Mouse (Mus musculus) lung, adult 2 months (tissue): Measurements from ENCODE around the gene Depdc1b.

Experiments used
- CTCF ChIP-seq: fragments of 200-500 bp; IDR thresholded peaks from 2 replicates; pipeline ENCODE4 v1.5.1; 2011; ENCODE audit warnings: mild to moderate bottlenecking, low read length, control low read depth; ENCODE audit not compliant: insufficient read depth
- POLR2A ChIP-seq: fragments of 200-500 bp; IDR thresholded peaks from 2 replicates; pipeline ENCODE4 v1.6.1; 2011; ENCODE audit warnings: low read depth, mild to moderate bottlenecking, control low read depth, low read length, borderline replicate concordance; ENCODE audit errors: extremely low read depth

DNA sequence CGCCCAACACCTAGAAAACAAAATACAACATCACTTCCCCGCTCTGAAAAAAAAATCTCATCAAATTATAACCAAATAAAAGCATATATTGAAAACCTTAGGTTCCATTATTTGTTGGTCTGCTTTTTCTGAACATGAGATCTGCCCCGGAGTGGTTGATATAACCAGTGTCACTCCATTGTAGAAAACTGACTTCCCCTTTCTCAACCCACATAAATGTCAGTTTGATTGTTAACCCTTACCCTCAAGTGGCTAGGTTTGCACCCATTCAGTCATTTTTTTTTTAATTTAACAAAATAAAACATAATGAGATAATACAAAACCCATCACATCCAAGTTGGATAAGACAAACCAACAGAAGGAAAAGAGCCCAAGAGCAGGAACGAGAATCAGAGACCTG is 25.8 kb upstream of the Depdc1b start:
- no peak for TF ChIP-seq CTCF
- TF ChIP-seq POLR2A, result no peak
